Mouse (Mus musculus): ENCODE measurements around the gene Pgf.

Pgf gene

GRCm38 (mm10) chr12:85192461-85193108 is 15.0 kb upstream of the Pgf start:
- no peak for DNase-seq (ENCODE audit: low spot score in 2 of 2)

- DNase-seq (ENCODE audit: low spot score in 2 of 2) = no peak
Measured at GRCm38 (mm10) chr12:85190290-85190689, 12.7 kb upstream of the Pgf start.

GRCm38 (mm10) chr12:85186361-85186760 is 8.8 kb upstream of the Pgf start:
- DNase-seq (ENCODE audit: low spot score in 2 of 2) = no peak

DNA sequence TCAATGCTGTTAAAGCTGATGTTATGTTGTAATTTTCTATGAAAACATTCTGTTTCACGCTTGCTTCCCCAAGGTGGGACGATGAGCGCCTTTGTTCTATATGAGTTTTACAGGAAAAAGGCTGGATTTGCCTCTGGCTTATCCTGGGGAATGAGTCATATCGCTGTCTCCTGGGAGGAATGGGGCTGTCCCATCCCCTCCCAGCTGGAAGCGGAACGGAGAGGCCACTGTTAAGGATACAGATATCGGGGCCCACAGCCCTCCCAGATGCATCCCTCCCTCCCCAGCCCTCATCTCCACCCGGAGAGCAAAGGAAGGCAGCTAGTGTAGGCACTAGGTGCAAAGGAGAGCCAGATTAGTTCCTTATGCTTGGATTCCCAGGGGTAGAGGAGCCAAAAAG is 8.2 kb upstream of the Pgf start:
- DNase-seq (ENCODE audit: low spot score in 2 of 2) = no peak

GRCm38 (mm10) chr12:85184118-85184517 is 6.5 kb upstream of the Pgf start:
- no peak for DNase-seq (ENCODE audit: low spot score in 2 of 2)

DNA sequence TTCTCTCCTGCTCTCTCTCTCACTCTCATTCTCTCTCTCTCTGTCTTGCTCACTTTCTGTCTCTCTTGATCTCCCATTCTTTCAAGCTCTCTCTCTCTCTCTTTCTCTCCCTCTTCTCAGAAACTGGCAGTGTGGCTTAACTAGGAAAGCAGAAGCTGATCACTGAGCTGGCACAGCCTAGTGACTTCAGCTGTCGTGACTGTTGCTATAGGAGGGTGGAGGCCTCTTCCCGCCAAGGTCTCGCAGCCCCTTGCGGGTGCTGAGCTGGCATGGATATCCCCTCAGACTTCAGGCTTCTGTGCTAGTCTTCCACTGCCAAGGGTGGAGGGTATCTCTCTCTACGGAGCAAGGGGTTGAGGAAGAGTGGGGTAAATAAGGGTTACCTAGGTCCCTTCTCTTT is 5.3 kb upstream of the Pgf start:
- DNase-seq (ENCODE audit: low spot score in 2 of 2) = no peak

DNA sequence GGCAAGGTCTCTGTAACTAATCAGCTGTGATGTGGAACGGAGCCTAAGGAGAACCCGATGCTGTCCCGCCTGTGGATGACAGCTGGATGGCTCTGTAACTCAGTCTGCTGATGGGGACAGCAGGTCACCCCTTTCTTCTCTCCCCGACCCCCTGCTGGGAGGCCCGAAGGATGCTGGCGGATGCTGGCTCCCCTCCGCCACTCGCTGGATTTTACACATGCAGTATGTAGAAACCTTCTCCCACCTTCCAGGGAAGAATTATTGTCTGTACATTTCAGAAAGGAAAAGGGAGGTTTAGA is 4.7 kb upstream of the Pgf start:
- no peak for DNase-seq (ENCODE audit: low spot score in 2 of 2)

GRCm38 (mm10) chr12:85181475-85182344 is 4.1 kb upstream of the Pgf start:
- no peak for DNase-seq (ENCODE audit: low spot score in 2 of 2)

GRCm38 (mm10) chr12:85178294-85178693 is 704 bp upstream of the Pgf start:
- DNase-seq (ENCODE audit: low spot score in 2 of 2) = no peak

DNA sequence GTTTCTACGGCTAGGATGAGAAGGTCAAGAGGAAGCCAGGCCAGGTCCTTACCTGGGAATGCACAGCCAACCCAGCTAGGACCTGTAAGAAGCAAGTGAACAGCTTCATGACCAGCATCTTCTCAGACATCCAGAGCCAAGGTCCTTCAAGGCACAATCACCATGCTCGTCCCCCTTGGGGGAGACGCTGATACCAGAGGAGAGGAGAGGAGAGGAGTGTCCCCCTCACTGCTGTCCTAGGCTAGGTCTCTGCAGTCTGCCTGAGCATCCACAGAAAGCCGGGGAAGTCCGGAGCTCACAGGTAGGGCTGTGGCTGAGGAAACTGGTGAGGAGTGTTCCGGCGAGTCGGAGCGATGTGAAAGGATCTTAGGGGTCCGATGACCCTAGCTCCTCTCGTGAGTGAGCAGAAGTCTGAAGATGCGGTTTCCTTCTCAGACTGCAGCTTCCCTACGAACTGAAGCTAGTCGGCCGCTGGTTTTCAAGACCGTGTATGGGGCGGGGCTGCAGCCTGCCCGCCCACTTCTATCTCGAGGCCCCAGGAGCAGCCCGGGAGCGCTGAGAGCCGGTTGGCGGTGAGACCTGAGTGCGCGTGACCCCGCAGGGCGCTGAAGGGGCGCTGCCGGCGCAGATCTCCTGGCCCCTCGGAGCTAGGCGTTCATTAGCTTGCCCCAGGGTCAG is 605 bp downstream of the Pgf start:
- DNase-seq (ENCODE audit: low spot score in 2 of 2) = no peak

DNA sequence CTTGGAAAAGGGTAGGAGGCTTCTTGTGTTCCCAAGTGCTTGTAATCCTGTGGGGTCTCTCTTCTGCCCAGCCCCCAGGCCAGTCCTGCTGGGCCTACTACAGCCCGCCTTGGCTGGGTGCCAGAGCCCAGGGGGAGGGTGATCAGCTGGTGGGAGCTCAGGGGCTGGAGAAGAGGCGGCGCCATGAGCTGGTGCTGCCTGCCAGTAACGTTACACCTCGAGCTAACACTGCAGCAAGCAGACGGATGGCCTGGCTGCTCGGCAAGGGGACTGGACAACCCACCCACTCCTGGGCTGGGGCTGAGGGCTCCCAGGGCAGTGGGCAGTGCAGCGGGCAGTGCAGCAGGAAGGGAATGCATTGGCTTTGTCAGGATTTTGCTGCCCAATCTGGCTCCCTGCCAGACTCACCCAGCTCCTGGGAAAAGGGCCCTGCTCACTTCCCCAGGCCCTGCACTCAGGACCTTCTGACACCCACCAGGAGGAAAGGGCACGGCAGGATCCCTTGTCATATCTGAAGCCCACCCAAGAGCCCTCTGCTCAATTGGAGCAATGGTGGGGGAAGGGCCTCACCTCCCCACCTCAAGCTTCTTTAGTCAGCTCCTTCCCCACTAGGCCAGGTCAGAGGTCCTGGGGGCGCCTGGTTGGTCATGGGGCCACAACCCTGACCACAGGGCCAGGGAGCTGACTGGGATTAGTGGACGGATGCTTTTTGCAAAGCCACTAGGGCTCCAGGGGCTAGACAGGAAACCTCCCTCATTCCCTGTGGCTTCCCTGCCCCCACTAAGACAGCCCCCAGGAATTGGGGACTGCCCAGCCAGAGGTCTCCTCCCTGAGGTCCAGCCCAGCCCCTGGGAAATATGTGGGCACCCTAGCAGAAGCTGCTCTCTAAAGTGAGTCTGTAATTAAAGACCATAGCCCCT is 1.4 kb downstream of the Pgf start:
- DNase-seq (ENCODE audit: low spot score in 2 of 2) = no peak

DNA sequence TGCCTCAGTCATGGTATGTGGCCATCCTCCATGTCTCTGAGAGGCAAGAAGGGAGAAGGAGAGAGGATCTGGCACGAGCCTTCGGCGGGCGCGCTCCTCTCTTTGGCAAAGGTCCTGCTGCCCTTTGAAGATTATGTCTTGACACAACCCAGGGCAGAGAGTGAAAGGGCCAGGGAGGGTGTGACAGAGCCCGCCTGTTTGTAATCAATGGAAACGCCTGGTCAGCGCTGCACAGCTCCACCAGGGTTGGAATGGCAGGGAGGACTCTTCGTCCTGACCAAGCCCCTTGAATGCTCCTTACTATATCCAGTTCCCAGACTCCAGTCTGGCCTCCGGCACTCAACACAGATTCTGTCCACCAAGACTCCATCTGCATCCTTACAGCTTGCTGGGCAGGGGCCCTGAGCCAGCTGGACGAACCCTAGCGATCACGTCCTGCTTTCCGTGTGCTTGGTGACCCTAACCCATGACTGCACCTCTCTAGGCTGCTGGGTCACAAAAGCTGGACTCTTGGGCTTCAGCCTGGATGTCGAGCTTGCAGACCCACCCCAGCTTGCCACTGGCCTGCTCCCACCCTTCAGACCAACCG is 2.4 kb downstream of the Pgf start:
- DNase-seq (ENCODE audit: low spot score in 2 of 2) = no peak

GRCm38 (mm10) chr12:85174016-85174415 is 3.6 kb downstream of the Pgf start:
- no peak for DNase-seq (ENCODE audit: low spot score in 2 of 2)

DNA sequence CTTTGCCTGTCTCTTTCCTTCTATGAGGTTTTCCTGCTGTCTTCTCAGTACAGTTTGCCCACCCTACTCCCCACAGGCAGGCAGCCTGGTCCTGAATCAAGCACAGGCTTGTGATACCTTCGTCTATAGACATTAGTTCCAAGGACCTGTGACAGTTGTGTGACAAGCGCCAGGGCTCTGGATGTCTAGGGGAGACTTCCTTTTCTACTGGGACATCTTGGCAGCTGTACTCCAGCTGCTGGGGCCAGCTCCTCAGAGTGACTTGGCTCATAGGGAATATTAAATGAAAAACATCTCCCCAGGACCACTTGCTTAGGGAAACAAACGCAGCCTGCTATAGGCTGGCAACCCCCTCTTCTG is 6.7 kb downstream of the Pgf start:
- DNase-seq (ENCODE audit: low spot score in 2 of 2) = no peak

DNA sequence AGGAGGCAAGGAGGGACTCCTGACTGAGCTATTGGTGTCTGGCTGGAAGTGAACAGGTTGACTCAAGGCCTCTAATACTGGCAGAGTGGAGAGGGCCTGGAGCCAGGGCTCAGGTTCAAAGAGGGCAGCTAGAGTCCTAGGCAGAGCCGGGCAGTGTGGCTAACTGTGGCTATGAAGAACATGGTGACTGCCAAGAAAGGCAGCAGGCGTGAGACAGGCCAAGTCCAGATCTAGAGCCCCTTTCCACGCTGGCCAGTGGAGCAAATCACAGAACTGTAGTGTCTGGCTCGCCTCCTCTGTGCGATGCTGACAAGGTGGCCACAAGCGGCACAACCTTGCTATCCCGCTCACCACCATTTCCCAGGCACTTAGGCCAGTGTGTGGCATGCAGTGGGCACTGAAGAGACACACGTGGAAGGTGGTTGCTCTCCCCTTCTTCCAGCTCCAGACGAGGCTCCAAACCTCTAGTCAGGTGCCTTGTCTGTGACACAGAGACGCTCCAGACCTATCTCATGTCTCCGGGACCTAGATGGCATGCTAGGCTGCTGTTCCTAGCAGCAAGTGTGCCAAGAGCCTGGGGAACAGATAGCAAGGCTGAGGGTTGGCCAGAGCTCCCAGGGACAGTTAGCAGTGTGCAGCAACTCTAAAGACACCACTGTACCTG is 7.2 kb downstream of the Pgf start:
- no peak for DNase-seq (ENCODE audit: low spot score in 2 of 2)

- no peak for DNase-seq (ENCODE audit: low spot score in 2 of 2)
Measured at GRCm38 (mm10) chr12:85169877-85170276, 7.7 kb downstream of the Pgf start.

- DNase-seq (ENCODE audit: low spot score in 2 of 2) = peak; percentile 70 to 76
Measured at GRCm38 (mm10) chr12:85169117-85169858, 8.3 kb downstream of the Pgf start.

GRCm38 (mm10) chr12:85166631-85167030 is 11.0 kb downstream of the Pgf start:
- DNase-seq (ENCODE audit: low spot score in 2 of 2) = no peak

DNA sequence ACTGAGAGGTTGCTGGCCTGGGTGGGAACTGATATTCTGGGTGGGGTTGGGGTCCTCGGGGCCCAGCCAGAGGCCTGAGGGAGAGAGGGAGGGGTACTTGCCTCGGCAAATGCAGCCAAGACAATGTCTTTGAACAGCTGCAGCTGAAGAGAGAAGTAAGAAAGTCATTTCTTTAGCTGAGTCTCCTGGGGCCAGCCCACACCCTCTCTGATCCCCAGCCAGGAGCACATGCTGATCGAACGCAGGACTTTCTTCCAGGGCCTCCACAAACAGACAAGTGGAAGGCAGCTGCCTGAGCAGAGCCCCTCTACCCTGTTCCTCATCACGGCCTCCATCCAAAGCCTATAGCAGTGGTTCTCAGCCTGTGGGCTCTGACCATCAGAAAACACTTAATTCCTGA is 12.6 kb downstream of the Pgf start:
- DNase-seq (ENCODE audit: low spot score in 2 of 2) = no peak

- DNase-seq (ENCODE audit: low spot score in 2 of 2) = no peak
Measured at GRCm38 (mm10) chr12:85159592-85159991, 18.0 kb downstream of the Pgf start.

All from frontal cortex, postnatal 25 days (tissue).